Mouse (Mus musculus): ENCODE measurements at regions not wholly inside any gene's neighbourhood (a gene's known extent, or its start where the extent isn't known, plus 50 kb on each side); places are given as distances from the start of the nearest gene placed in this dataset.

- no peak for DNase-seq (ENCODE audit: low read depth)
Observed at GRCm38 (mm10) chr2:131673351-131673750, 111.3 kb upstream of the Adra1d start.

DNA sequence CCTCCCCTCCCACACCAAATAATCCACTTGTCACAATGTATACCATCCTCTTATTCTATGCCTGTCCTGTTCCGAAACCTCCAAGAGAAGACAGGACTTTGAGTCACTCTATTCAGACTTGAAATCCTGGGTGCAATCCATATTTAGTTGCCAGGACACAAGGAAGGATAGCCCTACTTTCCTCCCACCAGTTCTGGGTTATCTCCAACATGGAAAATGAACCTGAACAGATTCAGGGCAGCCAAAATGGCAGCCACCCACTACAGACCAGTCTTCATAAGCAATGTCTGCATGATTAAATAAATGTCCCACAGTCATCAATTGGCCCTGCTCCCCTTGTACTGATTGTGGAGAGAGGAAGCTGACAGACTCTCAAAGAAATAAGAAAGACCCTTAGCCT, 110.6 kb upstream of the Adra1d start:
- no peak for DNase-seq (ENCODE audit: low read depth)

DNA sequence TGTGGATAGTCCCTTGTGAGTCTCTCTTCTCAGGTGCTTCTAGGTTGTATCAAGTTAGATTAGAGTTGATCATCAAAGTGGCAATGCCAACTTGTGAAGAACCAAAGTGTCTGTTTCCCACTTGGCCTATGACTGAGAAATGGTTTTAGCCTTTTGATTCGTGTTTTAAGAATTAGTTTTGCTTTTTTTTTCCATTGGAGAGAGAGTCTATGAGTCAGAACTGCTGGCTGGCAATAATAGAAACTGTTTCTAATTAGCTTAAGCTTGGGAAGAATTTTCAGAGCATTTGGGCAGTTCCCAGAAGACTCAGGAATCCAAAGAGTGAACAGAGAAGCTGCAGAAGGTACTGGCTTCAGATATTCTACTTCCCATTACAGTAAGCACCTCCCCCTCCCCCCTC, 110.1 kb upstream of the Adra1d start:
- DNase-seq (ENCODE audit: low read depth), result no peak

GRCm38 (mm10) chr2:131670876-131671275, 108.8 kb upstream of the Adra1d start:
- DNase-seq (ENCODE audit: low read depth), result no peak

- no peak for DNase-seq (ENCODE audit: low read depth)
Observed at GRCm38 (mm10) chr2:131667874-131668273, 105.8 kb upstream of the Adra1d start.

- no peak for DNase-seq (ENCODE audit: low read depth)
Observed at GRCm38 (mm10) chr2:131666841-131667364, 104.8 kb upstream of the Adra1d start.

DNA sequence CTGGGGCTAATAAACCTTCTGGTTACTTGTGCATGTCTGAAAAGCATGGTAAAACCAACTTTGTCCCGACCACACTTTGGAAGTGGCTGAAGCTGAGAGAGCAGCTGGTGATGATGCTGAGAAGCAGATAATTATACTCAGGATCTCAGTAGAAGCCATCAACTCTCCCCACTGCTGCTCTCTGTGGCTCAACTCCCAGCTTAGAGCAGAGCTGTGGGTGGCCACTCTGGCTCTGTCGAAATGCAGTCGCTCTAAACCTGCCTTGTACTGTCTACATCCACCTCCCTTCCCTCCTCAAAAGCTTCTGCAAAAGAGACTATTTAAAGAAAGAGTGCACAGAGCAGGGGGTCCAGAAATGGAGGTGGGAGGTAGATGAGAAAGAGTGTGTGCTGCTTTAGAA, 102.5 kb upstream of the Adra1d start:
- DNase-seq (ENCODE audit: low read depth), result no peak

DNA sequence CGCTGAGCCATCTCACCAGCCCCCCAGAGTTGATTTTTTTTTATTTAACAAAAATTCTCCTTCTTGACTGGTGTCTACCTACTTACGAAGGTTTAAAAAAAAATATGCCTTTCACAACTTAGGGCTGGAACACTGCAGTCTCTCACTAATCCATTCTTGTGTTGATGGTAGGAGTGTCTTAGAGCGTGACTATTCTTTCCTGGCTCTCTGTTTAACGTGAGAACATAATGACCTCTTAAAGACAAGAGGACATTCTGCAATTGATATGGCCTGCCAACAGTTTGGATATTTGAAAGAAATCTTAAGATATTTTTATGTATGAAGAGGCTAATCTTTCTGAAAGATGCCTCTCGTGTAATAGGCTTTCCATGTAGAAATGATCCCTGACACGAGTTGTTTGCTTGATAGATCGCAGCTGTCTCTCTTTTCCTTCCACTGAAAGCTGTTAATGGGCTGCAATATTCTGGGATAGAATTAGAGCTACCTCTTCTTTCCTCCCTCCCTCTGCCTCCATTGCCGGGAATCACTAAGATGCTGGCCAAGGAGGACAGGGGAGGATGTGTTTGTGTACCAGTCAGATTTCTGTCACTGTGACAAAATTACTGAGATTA, 101.2 kb upstream of the Adra1d start:
- no peak for DNase-seq (ENCODE audit: low read depth)

DNA sequence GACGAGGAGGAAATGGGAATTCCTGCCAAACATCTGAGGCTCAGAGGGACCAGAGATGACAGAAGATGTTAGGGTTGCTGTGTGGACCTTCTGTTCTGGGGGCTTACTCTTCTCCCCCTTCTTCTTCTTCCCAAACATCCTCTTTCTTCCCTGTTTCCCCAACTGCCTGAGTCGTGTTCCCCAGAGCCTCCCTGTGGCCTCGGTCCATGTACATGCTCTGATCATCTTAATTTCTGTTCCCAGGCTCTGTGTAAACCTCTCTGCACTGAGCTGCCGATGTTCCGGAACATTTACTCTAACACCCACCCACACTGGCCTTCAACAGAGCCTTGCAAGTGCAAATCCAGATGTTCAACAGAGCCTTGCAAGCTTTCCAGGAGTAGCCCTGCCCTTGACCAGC, 90.1 kb upstream of the Adra1d start:
- DNase-seq (ENCODE audit: low read depth), result no peak

DNA sequence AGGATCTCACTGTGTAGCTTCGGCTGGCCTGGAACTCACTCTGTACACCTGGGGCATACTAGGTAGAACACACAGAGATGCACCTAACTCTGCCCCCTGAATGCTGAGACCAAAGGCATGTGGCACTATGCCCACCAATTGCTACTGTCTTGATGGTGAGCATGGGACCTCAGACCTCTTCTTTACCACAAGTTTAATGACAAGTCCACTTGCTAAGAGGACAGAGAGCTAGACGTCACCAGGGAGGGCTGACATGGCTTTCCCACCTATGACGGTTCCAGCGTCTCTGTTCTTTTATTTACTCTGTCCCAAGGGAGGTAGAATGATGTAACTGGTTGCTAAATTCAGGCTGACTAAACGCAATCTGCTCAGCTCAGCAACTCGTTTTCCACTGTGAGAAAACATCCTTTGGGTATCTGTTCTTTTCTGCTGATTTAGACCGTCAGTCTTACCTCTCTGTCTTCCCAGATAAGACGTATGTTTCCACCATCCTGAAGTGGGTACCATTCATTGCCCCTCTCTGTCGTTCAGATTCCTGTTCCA, 88.6 kb upstream of the Adra1d start:
- no peak for DNase-seq (ENCODE audit: low read depth)

DNA sequence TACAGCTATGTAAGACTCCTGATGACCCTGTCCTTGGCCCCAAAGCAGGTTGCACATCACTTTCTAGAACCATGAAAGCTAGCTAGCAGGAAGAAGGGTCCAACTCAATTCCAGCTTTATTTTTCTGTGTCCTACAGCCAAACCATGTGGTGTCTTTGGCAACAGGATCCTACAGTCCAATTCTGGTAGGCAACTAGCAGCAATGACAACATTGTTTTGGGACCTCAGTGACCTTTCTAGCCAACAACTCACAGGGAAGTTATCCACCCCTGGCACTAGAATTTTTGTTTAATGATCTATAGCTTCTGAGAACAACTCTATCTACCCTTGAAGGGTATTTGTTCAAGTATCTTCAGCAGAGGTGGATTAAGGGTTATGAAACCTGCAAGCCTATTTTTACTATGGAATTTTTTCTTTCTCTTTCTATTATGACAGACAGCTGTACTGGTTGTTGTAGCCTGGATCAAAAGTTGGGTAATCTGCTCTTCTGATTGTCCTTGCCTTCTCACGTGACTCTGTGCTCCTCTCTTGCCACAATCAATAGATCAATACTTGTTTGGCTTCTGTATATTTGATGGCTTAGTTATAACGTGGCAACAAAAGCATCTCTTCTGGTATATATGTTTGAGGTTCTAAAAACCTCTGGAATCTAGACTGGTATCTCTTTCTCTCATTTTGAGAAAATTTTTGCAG, 82.2 kb upstream of the Adra1d start:
- DNase-seq (ENCODE audit: low read depth), result no peak

- DNase-seq (ENCODE audit: low read depth), result no peak
Observed at GRCm38 (mm10) chr2:131642456-131642855, 80.4 kb upstream of the Adra1d start.

DNA sequence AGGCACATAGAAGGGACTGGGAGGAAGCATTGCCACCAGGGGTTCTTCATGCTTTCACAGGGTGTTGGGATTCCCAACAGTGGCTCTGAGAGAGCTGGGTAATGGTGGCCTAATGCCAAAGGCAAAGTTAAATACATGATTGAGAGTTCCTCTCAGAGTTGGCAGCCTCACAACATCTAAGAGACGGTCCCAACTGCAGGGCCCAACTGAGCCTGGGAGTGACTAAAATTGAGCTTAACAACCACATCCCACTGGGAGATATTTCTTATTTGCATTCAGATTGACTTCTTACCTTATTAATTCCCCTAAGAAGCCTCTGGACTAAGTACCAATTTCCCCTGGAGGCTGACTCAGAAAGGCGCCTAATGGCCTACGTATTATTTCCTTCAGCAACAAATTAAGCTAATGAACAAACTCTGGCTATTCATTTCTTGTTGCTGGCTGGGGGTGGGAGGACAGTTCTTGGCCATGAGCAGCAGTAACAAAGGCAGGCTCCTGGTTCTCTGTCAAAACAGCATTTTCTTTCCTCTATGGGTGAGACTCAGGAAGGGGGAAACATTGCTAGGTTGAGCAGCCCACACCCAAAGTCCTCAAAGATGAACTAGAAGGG, 77.0 kb upstream of the Adra1d start:
- DNase-seq (ENCODE audit: low read depth), result no peak

DNA sequence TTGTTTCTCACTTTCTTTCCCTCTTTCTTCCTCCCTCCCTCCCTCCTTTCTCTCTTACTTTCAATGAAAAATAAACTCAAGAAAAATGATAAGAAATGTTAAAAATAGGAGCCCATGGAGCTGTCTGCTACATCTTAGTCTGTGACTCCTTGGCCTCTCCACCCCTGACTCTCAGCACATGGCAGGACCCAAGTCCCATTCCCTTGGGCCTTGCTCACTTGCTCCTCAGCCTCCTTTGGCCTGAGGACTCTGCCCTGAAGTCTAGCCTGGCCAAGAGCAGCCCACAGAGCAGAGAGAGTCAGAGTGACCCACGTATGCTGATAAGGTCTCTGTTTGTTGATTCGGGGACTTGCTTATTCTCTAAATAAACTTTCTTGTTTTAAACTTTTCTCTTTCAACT, 73.7 kb upstream of the Adra1d start:
- DNase-seq (ENCODE audit: low read depth), result no peak

- DNase-seq (ENCODE audit: low read depth), result no peak
Observed at GRCm38 (mm10) chr2:131617916-131618315, 55.8 kb upstream of the Adra1d start.

DNA sequence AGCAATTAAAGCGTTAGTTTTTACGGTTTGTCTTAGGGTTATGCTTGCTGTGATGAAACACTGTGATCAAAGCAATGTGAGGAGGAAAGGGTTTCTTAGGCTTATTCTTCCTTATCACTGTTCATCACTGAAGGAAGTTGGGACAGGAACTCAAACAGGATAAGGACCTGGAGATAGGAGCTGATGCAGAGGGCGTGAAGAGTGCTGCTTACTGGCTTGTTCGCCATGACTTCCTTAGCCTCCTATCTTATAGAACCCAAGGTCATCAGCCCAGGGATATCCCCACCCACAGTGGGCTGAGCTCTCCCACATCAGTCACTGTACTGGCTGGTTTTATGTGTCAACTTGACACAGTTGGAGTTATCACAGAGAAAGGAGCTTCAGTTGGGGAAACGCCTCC, 50.4 kb upstream of the Adra1d start:
- DNase-seq (ENCODE audit: low read depth), result no peak
